Mouse (Mus musculus) spleen, adult 18-20 months (tissue): ENCODE data around the gene Obsl1.

ENCODE experiments used
- DNase-seq, 2 experiments: peaks; one replicate each; pipeline ENCODE4 v3.0.0; 2022; ENCODE audit warnings: mixed read lengths in 2 of 2

Gene Obsl1

DNA sequence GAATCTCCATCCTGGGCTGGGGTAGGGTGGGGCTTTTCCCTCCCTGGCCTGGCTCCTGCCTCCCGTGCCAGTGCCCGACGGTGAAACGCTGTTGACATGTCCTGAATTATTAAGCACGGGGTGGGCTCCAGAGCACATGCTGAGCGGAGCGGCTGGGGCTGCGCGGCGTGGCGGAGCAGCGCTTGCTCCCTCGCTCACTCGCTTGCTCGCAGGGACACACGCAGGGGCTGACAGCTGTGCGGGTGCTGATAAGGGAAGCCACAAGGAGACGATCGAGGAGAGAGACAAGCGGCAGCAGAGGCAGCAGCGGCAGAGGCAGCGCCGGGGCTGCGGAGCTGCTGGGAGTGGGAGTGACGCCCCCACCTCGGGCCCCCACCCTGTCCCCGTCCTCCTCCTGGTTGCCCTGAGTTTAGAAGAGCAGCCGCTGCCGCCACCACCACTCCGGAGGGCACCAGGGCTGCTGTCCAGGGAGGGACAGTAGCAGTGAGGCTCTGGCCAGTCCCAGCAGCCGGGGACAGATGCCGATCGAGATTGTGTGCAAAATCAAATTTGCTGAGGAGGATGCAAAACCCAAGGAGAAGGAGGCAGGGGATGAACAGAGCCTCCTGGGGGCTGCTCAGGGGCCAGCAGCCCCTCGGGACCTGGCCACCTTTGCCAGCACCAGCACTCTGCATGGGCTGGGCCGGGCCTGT is 55.8 kb downstream of the Obsl1 start, which contains the start of gene Asic4:
Gene Asic4, plus strand, starts transcription at position 123 of the 692 bp plus-strand sequence.
- DNase-seq, result no peak

DNA sequence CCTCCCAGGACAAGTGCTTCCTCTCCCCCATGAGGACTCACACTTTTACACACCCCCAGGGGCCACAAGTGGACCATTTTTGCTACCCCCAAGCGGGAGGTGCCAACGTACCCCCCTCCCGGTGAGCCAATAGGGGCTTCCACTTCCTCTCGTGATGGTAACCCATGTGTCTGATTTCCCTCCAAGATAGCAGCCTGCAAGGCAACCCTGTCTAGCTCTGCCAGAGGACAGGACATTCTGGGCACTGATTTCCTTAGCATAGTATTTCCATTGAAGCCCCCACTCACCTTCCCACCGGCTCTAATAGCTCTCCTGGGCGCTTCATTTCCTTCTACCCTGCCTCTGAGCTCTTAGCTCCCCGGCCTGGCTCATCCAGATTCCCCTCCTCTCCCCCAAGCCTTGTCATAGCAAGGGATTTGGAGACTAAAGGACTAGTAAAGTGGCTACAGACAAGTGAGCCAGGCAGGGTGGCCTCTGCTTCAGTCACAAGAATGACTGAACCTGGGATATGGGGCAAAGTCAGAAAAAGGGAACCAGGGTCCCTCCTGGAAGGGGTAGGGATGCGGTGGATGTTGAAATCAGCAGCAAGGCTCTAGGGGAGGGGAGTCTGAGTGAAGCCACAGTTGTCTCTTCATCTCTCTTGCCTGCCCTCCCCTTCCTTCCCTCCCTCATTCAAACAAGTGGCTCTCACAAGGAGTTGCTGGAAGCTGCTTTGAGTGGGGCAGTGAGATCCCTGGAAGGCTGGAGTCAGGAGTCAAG is 56.7 kb downstream of the Obsl1 start:
- DNase-seq, result no peak

- no peak for DNase-seq
Measured at GRCm38 (mm10) chr1:75448937-75449336, 57.3 kb downstream of the Obsl1 start.

DNA sequence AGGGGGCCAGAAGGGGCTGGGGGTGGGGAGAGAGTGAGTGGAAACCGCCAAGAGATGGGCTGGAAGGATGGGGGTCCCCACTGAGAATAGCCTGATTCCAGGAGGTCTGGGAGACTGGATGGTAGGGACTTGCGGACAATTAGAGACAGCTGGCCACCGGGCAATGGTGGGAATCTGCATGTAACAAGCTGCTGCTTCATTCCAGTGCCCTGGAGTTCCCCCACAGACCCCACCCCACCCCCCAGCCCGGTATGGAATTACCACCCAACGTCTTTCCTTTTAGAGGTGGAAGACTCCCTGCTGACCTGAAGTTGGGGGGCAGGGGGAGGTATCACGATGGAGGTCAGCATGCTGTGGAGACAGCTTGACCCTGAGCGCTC is 58.2 kb downstream of the Obsl1 start:
- DNase-seq, result no peak

GRCm38 (mm10) chr1:75447265-75448051 is 58.8 kb downstream of the Obsl1 start:
- no peak for DNase-seq

GRCm38 (mm10) chr1:75446656-75447055 is 59.6 kb downstream of the Obsl1 start:
- no peak for DNase-seq

DNA sequence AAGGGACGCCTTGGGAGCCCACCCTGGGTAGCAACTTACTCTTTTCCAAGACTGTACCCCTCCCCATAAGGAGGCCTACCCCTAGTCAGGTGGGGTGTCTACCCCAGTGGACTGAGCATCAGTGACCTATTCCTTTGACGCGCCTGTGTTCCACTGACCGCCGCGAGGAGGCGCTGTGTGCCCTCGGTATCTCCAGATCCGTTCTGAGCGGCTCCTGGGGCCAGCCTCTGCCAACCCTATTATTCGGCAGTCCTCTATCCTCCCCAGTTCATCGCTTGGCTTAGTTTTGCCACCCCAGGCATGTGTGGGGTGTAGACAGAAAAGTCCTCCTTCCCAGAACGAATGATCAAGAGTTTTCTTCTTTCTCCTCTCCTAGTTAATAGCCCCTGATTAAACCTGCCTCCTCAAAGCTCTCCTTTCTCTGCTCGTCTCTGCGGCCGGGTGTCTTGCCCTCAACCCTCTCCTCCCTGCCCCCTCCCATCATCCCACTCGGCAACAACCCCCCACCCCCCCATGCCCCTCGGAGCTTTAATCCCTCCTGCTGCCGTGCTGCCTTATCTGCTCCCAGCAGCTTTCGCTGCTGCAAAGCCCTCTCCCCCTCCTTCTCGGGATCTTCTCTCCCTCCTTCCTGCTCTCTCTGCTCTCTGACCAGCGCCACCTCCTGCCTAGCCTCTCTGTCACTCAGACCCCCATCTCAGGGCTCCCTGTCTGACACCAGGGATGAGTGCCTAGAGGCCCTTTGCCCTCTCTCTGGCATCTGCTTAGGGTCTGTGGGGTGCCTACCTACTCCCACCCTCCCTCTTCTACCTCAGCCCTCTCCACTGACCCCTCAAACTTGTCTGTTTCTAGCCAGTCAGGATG is 60.3 kb downstream of the Obsl1 start:
- DNase-seq, result peak; percentile 44 to 70

DNA sequence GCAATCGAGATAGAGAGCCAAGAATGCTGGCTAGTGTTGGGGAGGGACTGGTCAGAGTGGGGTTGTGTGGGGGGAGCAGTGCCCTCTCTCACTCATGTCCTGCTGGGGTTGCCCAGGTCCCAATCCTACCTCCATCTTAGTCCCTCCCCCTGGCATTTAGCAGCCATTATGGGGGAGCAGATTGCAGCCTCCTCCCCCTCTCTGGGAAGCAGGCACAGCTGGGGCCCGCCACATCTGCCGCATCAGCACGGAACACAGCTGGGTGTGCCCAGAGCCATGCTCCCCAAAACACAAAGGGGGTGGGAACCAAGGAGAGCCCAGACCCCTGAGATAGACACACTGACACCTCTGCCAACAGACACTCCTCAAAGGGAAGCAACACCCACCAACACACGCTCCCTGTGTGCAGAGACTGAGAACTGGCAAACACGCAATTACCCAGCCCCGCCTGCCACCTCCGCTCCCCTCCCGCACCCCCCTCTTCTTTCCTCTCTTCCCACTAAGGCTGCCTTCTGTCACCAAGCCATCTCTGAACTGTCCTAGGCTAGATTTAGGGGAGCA is 61.0 kb downstream of the Obsl1 start:
- DNase-seq, result no peak

DNA sequence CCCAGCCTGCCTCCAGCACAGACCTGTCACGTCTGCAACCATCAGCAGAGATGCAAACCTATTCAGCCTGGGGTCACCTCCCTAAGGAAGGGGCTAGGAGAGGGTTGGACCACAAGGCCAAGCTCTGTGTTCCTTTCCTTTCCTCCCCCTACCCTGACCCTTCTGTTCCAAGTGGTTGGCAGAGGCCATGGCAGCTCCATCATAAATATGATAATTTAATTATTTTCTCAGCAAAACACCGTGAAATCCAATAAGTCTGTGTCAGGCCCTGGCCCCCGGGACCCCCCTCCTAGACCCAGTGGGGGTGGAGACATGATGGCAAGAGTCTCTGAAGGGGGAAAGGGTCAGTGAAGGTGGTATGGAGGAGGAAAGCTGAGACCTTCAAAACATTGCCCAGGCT is 62.0 kb downstream of the Obsl1 start:
- DNase-seq, result no peak

DNA sequence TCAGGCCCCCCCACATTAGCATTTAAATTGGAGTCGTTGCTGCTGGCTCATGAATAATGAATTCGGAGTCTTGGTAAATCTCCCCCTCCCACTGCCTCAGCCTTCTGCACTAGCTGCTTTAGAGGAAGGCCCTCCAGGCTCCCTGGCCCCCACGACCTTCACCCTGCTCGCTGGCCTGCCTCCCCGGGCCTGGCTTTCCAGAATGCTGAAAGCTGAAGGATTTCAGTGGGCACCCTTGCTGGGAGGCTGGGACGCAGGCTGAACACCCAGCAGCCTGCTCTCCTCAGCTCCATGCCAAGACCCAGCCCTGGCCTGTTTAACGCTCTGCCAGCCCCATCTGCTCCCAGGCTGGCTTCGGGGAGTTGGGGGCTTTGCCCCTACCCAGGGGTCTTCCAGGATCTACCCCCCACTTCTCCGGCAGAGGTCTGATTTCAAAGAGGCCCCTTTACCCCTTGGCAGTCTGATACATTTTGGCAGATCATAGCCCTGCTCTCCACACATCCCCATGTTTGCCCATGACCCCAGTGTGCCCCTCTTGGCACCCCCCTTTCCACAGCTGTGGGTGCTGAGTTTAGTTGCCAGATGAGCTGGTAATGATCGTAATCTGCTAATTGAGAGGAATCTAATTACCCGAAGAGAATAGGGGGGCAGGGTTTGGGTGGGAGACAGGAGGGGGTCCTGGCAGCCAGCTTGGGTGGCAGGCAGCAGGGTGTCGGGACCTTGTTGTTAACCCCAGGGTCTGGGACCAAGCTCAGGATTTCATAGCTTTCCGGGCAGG is 62.8 kb downstream of the Obsl1 start:
- DNase-seq, result no peak

DNA sequence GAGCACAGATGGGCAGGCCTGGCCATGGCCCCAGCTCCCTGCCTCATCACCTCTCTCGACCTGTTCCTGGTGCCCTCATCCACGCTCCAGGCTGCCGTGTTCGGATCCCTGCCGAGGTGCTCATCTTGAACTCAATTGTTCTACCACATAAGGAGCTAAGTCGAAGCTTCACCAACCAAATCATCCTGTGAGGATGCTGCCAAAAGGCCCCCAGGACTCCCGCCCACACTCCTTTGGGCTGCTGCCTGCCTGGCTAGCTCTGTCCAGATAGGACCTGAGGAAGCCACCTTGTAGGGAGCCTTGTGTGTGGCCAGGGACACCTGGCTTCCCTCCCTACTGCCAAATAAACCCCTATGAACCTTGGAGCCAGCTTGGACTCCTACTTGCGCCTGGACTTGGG is 63.4 kb downstream of the Obsl1 start:
- DNase-seq, result no peak

DNA sequence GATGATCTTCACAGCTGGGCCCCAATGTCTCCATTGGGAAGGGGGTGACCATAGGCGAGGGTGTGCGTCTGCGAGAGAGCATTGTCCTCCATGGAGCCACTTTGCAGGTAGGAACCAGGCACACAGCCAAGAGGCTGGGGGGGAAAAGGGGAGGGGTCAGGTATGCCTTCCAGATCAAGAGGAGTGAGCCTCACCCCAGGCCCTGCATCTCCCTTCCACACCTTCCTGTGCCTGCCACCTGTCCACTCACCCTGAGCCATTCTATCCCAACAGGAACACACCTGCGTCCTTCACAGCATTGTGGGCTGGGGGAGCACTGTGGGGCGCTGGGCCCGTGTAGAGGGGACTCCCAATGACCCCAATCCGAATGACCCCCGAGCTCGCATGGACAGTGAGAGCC is 64.1 kb downstream of the Obsl1 start:
- no peak for DNase-seq

DNA sequence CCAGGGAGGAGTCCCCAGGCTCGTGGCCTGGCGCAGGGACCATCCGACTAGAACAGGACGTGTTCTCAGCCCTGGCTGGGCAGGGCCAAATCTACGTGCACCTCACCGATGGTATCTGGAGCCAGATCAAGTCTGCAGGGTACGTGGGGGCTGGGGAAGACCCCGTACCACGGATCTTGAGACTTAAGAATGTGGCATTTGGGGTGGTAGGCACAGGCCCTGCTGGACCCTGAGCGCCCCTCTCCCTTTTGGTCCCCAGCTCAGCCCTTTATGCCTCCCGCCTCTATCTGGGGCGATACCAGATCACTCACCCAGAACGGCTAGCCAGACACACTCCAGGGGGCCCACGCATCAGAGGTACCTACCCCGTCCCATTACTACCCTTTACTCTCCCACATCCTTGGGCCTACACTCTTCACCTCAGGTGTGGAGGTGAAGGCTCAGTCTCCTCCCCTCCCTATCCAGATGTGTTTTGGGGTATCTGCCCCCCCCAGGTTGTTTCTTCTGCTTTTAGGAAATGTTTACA is 64.7 kb downstream of the Obsl1 start:
- no peak for DNase-seq

DNA sequence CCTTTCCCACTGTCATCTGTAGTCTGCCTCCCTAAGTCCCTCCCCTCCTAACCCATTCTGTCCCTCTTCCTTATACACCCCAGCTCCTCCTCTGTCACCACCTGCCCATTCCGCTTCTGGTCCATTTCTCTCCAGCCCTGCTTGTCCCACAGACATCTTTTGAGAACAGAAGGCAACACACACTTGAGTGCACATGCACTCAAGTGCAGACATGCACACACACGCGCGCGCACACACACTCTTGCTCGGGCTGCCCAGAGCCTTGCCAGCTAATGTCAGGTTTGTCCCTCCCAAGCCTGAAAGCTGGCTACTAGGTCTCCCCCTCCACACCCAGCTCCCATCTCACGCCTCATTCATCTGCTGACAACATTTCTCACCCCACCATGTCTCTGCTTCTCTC is 65.6 kb downstream of the Obsl1 start:
- DNase-seq, result no peak

GRCm38 (mm10) chr1:75438782-75439181 is 67.5 kb downstream of the Obsl1 start:
- no peak for DNase-seq

- DNase-seq, result peak; percentile 39 to 68
Measured at GRCm38 (mm10) chr1:75435475-75436328, 70.5 kb downstream of the Obsl1 start, which contains the start of gene Gmppa. Gmppa (plus strand) TSS chr1:75435930.
